ENCODE assay signal across 11 mouse cellular contexts in genomic region chr5:120210668-120211067, GRCm38 (mm10).
DNase-seq lines count a peak whose midpoint lies in the region; ATAC-seq lines count a peak whose summit lies in the region.
"Had no signal": no experiment of that assay in that cellular context is flagged by ENCODE, and none has a peak within 500 bp of the region (broad histone marks: within the 10 kb centered on the region; RNA-seq: fewer than 3 reads in every experiment).

No protein-coding gene starts in this region.

- H3K9me3 ChIP-seq in heart, embryonic 13.5 days = no peaks in the 10 kb centered on the region
- H3K9me3 ChIP-seq in hindbrain, embryonic 10.5 days = no peaks in the 10 kb centered on the region
- no peaks in the 10 kb centered on the region for H3K9me3 ChIP-seq in midbrain, embryonic 13.5 days

- H3K36me3 ChIP-seq in heart, embryonic 13.5 days = no peaks in the 10 kb centered on the region
- no peaks in the 10 kb centered on the region for H3K36me3 ChIP-seq in hindbrain, embryonic 10.5 days
- no peaks in the 10 kb centered on the region for H3K36me3 ChIP-seq in midbrain, embryonic 13.5 days

- peak overlapping the region; percentile 69 for H3K9ac ChIP-seq in heart, embryonic 13.5 days
- H3K9ac ChIP-seq in midbrain, embryonic 13.5 days (replicated peaks) = no peak overlapping the region
- H3K9ac ChIP-seq: liver, embryonic 14.5 days had no signal

- H3K4me1 ChIP-seq in heart, embryonic 13.5 days = peaks cover 18% of the 10 kb centered on the region
- H3K4me1 ChIP-seq in hindbrain, embryonic 10.5 days (replicated peaks) = peaks cover 57% of the 10 kb centered on the region
- peaks cover 67% of the 10 kb centered on the region for H3K4me1 ChIP-seq in midbrain, embryonic 13.5 days (replicated peaks)

- ATAC-seq in heart, embryonic 13.5 days (ENCODE audit: extremely low read depth, insufficient number of reproducible peaks, low FRiP score, low TSS enrichment) = no peak
- peak; percentile 42 for ATAC-seq in midbrain, embryonic 13.5 days
- ATAC-seq in erythroid progenitor cell, adult 5-6 weeks (replicated peaks; ENCODE audit: low FRiP score, poor library complexity, severe bottlenecking) = no peak

- H3K27me3 ChIP-seq in heart, embryonic 13.5 days (replicated peaks) = peaks cover 54% of the 10 kb centered on the region
- H3K27me3 ChIP-seq in hindbrain, embryonic 10.5 days (ENCODE audit: insufficient read depth, poor library complexity, severe bottlenecking) = peaks cover 77% of the 10 kb centered on the region
- peaks cover 40% of the 10 kb centered on the region for H3K27me3 ChIP-seq in midbrain, embryonic 13.5 days

- H3K27ac ChIP-seq in heart, embryonic 13.5 days (replicated peaks) = no peak overlapping the region
- H3K27ac ChIP-seq in hindbrain, embryonic 10.5 days = 0 out of 2 replicates have a peak overlapping the region, but pooled peaks have one; percentile 40
- peak overlapping the region; percentile 80 for H3K27ac ChIP-seq in midbrain, embryonic 13.5 days
- H3K27ac ChIP-seq: liver, embryonic 14.5 days had no signal

- peak overlapping the region; percentile 40 for H3K4me3 ChIP-seq in heart, embryonic 13.5 days
- peak overlapping the region; percentile 27; the same call in 1 of the 2 replicates for H3K4me3 ChIP-seq in hindbrain, embryonic 10.5 days
- no peak overlapping the region for H3K4me3 ChIP-seq in midbrain, embryonic 13.5 days (replicated peaks)
- H3K4me3 ChIP-seq: myocyte had no signal

- DNase-seq in heart, adult 18-20 months = no peak
- DNase-seq in embryo, embryonic 10 days (ENCODE audit: low spot score) = peak; percentile 57
- DNase-seq in hindbrain, embryonic 10.5 days (ENCODE audit: low spot score) = peak; percentile 52
- DNase-seq in testis, postnatal 14 days (ENCODE audit: low spot score) = no peak
- DNase-seq in gastrocnemius, postnatal 10 days = no peak
- DNase-seq: cerebellum, adult 11-12 months had no signal

- 9% methylated on average over 11 of the region's 11 CpGs for WGBS in heart, embryonic 13.5 days
- 4% methylated on average over 11 of the region's 11 CpGs for WGBS in hindbrain, embryonic 10.5 days
- 1% methylated on average over 11 of the region's 11 CpGs for WGBS in midbrain, embryonic 13.5 days

- H3K4me2 ChIP-seq in heart, embryonic 13.5 days = peak overlapping the region; percentile 70
- peak overlapping the region; percentile 39 for H3K4me2 ChIP-seq in midbrain, embryonic 13.5 days (replicated peaks)

Comparison
In these comparisons a context has a peak if more than half of its experiments do, and no peak if none do; other contexts are left out.
1. DNase-seq: peak in embryo, embryonic 10 days (single experiment) and hindbrain, embryonic 10.5 days (single experiment); none in heart, adult 18-20 months (0 of 2), testis, postnatal 14 days (single experiment) and gastrocnemius, postnatal 10 days (single experiment).